Mouse (Mus musculus) testis, adult 2 months (tissue): ENCODE measurements at regions not wholly inside any gene's neighbourhood (a gene's known extent, or its start where the extent isn't known, plus 50 kb on each side); places are given as distances from the start of the nearest gene placed in this dataset.

Source experiments
- CTCF ChIP-seq: fragments of 200-500 bp; IDR thresholded peaks from 2 replicates; pipeline ENCODE4 v1.5.1; 2012; ENCODE audit warnings: low read depth, mild to moderate bottlenecking, inconsistent platforms, low read length, moderate library complexity; ENCODE audit not compliant: control insufficient read depth, insufficient read depth, insufficient replicate concordance
- POLR2A ChIP-seq: fragments of 200-500 bp; IDR thresholded peaks from 2 replicates; pipeline ENCODE4 v1.6.1; 2012; ENCODE audit warnings: low read depth, mild to moderate bottlenecking, inconsistent platforms, low read length, moderate library complexity; ENCODE audit not compliant: control insufficient read depth

- TF ChIP-seq CTCF, result no peak
- TF ChIP-seq POLR2A, result no peak
Measured at GRCm38 (mm10) chr2:171308486-171308885, 576.9 kb downstream of the Dok5 start.
